Mouse (Mus musculus): ENCODE measurements around the gene Psmd10.

DNA sequence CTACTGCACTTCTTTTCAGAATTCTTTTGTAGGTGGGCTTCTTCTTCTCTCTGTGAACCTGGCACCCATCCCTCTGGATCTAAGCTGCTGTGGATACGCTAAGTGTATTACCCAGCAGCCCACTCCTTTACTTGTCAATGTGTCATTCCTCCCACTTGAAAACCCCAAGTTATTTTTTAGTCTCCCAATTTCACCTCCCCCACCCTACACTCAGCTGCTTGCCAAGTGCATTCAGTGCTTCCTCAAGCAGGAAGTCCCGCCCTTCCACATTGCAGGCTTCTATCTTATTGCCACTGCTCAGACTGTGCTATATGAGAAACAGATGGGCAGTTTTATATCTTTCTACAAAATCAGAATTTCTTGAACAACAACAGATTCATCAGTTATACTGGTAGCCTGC, 23.0 kb upstream of the Psmd10 start:
- no peak for TF ChIP-seq GATA1 (IDR thresholded peaks at IDR 0.05; ENCODE audit: borderline replicate concordance, low read length)
- no peak for TF ChIP-seq FLI1 (IDR thresholded peaks at IDR 0.05; ENCODE audit: low read length)

Measured in megakaryocyte, embryonic 14.5 days (primary cell).